Mouse (Mus musculus) CD4-positive, CD25-positive, alpha-beta regulatory T cell, adult 2 months (primary cell): ENCODE data around the gene Cd151.
A peak's percentile ranks its signal among the peaks of the same experiment; 100 is the strongest.

Experiments used
- DNase-seq: peaks from one replicate; pipeline ENCODE4 v3.0.0-alpha.2; 2012; ENCODE audit warnings: low read depth, low spot score

Cd151 gene

DNA sequence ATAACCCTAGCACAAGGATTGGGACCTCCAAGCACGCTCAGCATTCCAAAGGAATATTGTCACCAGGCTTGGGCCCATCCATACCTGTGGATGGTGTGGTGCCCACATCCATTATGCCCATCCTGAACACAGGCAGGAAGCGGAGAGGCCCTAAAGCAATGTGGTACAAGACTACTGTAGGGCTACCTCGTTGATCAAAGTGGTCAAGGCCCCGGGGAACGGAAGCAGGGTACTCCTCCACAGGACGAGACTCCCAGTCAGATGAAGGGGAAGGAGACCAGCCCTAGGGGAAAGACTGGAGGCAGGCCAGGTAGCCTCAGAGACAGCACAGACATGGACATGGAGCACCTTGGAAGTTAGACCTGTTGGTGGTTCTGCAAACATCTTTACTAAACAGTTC lies 5.6 kb downstream of the Cd151 start:
- no peak for DNase-seq

DNA sequence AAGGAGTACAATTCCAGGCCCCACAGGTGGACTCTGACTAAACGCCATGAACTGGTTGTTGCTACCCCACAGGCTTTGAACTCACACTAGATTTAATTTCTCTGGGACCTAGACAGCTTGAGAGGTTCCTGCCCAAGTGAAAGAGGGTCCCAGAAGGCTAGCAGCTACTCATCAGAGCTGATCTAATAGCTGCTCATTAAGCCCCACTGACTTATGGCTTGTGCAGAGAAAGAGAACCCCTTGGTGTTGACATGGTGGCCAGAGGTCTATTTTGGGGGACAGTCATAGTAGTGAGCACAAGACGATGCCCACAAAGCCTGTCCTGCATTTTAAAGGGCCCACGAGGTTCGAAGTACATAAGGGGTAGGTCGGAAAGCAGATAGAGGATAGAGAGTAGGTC lies 7.0 kb downstream of the Cd151 start:
- no peak for DNase-seq

GRCm38 (mm10) chr7:141475011-141475804 lies 8.0 kb downstream of the Cd151 start, which contains the start of the genes Polr2l and Tspan4:
TSS of gene Polr2l (minus strand) at chr7:141475132.
TSS of gene Tspan4 (plus strand) at chr7:141475240.
- DNase-seq = peak; percentile 90

DNA sequence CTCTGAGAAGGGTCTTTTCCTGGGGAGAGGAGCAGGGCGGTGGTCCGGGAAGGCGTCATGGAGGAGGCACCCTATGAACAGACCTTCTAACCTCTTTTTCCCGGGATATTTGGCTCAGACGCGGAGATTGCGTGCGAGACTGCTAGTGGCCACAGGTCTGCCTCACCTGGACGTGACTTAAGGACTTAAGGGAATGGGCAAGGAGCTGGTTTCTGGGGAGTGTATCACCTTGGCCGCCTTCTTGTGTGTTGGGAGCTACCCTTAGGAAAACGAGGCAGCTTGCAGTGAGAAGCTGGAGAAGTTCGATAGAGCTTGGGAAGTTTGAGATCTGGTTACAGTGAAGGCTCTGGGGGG lies 8.6 kb downstream of the Cd151 start:
- DNase-seq = no peak

DNA sequence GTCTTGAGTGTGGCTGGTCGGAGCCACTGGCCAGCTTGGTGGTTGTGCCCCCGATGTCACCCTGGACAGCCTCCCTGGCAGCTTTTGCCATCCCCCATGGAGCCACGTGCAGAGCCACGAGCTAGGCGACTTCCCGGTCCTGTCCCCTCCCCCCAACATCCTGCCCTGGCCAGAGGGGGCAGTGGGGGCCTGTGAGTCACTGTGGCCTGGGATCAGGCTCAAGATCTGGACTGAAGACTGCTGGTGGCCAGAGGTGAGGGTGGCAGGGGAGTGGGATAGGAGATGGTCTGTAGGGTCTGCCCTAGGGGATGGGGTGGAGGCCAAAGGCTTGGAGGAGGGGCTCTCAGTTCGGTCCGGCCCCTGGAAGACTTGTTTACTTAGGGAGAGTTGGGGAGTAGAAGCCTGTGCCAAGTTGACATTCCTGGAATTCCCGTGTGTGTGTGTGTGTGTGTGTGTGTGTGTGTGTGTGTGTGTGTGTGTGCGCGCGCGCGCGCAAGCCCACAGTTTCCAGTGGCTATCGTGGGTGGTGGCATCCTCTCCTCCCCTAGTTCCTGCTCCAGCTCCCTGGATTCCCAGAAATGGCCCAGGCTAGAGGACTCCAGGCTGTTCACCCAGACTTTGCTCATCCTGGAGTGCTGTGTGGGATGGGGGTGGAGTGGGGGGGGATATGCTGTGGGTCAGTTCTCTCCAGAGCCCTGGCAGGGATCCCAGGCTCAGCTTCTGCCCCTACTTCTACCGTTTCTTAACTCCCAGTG lies 9.2 kb downstream of the Cd151 start:
- DNase-seq = peak; percentile 45

GRCm38 (mm10) chr7:141476981-141477370 lies 9.8 kb downstream of the Cd151 start:
- peak; percentile 23 for DNase-seq

DNA sequence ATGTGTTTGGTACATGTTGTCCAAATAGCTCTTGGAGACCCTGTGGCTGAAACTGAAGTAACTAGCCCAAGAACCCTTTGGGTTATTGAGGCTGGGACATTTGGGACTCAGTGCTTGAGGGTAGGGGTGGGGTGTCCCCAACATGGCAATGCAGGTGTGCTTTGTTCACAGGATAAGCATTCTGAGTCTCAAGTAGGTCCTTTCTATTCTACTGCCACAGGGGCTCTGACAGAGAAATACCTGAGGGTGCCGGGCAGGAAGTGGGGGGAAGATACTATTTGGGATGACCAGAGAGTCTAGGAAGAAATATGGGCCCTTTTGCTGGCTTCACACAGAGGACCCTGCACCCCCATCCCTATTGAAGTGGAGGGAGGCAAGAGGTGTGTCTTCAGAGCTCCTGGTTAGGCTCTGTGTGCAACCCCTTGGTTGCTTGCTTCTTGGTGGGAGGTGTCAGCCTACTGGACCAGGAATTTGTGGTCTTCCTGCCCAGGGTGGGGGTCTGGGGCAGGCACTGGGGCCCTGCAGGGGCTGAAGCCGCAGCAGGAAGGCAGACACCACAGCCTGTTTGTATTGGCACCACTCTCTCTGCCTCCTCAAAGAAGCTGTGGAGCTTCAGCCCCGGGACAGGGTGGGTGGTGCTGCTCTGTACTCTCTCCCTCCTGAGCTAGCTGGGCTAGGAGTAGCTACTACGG lies 10.5 kb downstream of the Cd151 start:
- DNase-seq = no peak

- no peak for DNase-seq
Measured at GRCm38 (mm10) chr7:141478270-141478748, 11.1 kb downstream of the Cd151 start.

DNA sequence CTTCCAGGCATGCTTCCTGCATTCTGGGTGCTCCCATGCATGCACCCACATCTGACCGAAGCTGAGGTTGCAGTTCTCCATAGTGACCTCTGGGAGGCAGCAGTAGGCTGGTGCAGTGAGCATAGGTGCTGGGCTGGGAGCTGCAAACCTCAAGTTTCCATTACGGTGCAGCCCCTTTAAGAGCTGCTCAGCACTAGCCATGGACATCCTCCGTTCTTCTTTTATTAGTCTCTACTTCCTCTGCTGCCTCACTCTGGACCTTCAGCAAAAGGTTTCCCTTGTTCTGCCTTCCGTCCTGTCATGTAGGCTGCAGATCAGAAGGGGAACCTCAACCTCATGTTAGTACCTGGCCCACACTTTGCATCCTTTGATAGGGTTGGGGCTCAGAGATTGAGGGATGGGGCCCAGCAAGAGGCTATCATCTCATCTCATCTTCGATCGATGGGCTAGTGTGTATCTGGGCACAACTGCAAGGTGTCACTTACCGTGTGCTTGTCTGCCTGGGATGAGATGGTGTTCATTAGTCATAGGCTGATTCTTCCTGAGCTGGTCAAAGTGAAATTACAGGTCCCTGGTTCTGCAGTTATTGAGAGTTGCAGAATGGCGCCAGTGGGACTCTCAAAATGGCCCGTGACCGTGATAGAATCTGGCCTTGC lies 13.8 kb downstream of the Cd151 start:
- DNase-seq = peak; percentile 92

- DNase-seq = peak; percentile 73
Measured at GRCm38 (mm10) chr7:141481498-141482401, 14.6 kb downstream of the Cd151 start.

DNA sequence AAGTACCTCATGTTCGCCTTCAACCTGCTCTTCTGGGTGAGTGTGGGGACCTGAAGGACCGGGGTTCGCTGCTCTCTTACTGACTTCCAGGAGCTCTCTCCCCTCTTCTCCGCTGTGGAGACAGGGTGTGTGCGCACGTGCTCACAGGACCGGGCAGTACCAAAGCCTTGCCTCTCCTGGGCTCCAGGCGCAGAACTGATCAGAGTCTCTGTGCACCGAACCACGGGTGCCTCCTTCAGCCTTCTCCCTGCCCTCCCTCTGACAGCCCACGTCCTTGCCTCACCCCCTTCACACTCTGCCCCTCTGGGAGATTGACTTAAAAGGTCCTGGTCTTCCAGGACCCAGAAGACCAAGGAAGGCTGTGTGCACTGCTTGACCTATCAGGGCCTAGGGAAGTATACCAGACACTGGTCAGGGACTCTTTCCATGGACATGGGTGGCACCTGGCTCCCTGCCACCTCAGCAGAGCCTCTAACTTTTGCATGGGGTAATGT lies 15.4 kb downstream of the Cd151 start:
- DNase-seq = no peak

DNA sequence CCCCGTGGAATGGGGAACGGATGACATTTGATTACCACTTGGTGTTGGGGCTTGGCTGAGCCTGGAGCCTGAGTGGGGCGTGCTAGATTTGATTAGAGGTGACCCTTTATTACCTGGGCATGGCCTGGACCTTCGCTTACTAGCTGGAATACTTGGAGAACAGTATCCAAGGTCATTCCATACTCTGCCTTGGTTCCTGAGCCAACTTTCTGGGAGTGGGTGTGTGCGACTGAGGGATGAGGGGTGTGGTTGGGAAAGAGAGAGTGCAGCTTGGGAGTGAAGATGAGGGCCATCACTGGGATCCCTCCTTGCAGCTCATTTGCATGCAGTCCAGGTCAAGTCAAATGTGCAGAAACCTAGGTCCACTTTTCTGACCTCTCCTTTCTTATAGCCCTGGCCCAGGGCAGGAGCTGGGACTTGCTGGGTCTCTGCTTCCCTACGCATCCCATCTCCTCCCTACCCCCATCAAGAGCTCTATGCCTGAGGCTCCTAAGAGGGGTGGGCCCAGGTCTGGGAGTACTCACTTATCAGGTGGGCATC lies 16.0 kb downstream of the Cd151 start:
- no peak for DNase-seq

DNA sequence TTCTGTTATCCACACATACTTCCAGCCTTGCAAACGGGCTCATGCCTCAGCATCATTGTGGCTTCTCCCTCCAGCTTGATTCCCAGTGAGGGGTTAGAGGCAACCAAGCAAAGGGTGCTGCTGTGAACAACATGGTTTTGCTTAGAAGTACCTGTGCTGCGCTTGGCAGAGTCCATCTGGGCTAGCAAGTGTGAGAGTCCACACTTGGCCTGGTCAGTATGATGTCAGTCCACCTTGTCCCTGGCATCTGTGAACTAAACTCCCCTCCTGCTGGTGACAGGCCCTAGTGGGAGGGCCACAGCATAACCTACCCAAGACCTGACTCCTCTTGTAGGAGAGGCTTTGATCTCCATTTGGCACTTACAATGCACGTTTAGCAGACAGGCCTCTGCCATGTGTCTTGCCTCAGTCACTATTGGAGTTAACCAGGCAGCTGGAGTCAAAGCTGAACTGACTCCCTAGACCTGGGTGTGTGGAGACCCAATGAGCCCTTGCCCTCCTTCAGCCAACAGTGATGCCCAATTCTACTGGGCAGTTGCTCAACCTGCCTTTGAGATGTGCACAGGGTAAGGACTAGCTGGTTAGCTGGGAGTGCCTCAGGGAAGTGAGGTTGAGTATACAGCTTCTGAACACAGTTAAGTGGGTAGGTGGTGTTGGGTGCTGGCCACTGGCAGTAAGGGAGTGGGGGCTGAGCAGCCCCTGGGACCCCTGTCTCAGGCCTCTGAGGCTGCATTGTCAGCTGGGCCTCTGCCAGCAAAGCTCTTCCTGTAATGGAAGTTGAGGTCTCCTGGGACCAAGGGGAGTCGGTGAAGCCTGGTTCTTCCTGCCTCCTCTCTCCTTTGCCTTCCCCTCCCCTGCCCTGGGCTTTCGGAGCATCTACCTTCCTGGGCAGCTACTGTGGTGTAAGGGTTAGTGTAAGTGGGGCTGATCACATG lies 17.3 kb downstream of the Cd151 start:
- DNase-seq = no peak

DNA sequence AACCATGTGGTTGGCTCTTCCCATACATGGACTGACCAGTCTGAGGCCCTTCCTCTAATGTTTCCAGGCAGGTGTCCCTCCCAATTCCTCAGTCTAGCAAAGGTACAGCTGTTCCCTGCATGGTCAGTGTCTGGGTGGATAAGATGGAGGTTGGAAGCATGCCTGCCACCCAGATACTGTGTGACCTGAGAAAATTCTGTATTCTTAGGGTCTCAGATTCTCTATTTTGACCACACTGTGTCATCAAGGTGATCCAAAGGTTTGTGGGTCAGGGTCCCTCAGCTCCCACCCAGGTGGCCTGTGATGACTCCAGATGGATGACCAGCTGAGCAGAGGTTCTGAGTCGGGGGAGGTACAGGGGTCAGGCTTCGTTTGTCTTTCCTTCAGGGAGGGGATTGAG lies 18.0 kb downstream of the Cd151 start:
- DNase-seq = no peak

DNA sequence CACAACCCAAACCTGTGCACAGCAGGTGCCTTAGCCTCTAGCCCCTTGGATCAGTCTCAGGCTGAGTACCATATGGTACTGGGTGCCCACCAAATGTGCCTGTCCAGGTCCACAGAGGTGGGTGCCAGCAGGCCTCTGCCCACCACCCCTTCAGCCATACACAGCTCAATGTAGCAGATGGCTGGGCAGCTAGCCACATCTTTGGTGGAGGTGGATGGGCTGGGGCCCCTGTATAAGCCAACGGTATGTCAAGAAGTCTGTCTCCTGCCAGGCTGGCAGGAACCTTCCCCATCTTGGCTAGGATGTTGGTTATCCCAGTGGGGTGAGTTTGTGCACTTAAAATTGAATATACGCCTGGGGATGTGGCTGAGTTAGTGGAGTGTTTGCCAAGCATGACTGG lies 18.4 kb downstream of the Cd151 start:
- DNase-seq = no peak

DNA sequence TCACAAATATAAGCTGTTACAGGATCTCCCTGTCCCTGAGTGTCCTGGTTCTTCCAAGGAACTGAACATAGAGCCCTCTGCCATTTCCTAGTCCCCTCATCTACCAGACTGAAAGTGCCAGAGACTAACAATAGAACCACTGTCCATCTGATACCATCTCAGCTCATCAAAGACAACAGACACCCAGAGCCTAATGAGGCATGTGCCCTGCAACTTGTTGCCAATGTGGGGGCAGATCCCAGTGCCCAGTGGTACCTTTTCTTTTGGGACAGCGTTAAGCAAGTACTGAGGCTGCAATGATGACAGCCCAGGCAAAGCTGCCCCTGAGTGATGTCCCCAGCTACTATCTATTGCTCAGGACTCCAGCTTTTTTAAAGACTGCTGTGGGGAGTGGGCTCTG lies 19.0 kb downstream of the Cd151 start:
- no peak for DNase-seq

DNA sequence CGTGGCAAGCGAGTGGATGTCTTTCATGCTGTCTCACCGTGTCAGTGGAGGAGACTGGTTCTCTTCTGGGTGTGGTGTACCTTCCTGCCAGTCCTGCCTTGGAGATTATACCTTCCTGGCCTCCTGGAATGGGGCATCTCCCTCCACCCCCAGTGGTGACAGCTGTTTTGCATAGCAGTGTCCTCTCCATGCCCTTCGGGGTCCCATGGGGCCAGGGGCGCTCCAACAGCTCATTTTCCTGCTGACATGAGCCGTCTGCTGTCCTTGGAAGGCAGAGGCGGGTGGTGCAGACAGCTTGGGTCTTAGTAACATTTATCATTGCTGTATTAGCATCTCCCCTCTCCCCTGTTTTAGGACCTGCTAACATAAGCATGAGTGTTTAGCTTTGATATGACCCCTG lies 19.9 kb downstream of the Cd151 start:
- no peak for DNase-seq

- DNase-seq = peak; percentile 35
Measured at GRCm38 (mm10) chr7:141491151-141491550, 24.0 kb downstream of the Cd151 start.

- no peak for DNase-seq
Measured at GRCm38 (mm10) chr7:141492738-141493137, 25.5 kb downstream of the Cd151 start.
